Mouse (Mus musculus): Measurements from ENCODE around the gene Sowahb.

DNA sequence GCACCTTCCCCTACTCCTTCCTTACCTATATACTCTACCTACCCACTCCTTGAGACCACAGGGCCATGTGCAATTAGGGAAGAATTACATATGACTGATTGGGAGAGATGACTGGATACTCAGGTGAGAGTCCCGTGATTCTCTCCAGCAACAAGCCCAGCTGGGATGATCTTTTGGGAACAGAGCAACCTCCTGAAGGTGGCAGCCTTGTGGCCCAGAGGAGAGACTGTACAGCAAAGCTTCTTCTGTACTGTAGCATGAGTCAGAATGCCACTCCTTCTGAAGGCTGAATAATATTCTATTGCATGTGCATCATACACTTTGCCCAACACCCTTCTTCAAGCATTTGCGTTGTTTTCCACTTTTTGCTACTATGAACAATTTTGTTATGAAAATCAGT, 42.2 kb downstream of the Sowahb start:
- no peak for TF ChIP-seq CTCF (IDR thresholded peaks at IDR 0.05; ENCODE audit: insufficient read depth, low read length)
- TF ChIP-seq POLR2A (IDR thresholded peaks at IDR 0.05; ENCODE audit: borderline replicate concordance, extremely low read depth, low read depth, low read length) = no peak

Data from lung, adult 2 months (tissue).